ENCODE assay signal across 8 mouse cellular contexts in genomic region chr11:94159066-94159880, GRCm38 (mm10). TPM values are rescaled to one million over a fixed set of nuclear protein-coding genes. Genes with fewer than 3 reads are reported as not detected.
DNase-seq lines count a peak whose midpoint lies in the region; ATAC-seq and TF ChIP-seq lines count a peak whose summit lies in the region.

No protein-coding gene starts in this region.

- no peak overlapping the region for H3K9ac ChIP-seq in ES-Bruce4 (ENCODE audit: low read depth, poor library complexity, severe bottlenecking)
- H3K9ac ChIP-seq in limb, embryonic 14.5 days (ENCODE audit: low read depth, low read length, severe bottlenecking) = no peak overlapping the region
- H3K9ac ChIP-seq in liver, embryonic 12.5 days = no peak overlapping the region

- 0 out of 2 replicates have a peak, but pooled peaks have one; percentile 31 for ATAC-seq in cerebellum, adult (ENCODE audit: insufficient number of reproducible peaks, low FRiP score, low TSS enrichment)
- no peak for ATAC-seq in limb, embryonic 14.5 days (ENCODE audit: low FRiP score, low read depth)
- ATAC-seq in liver, embryonic 12.5 days = no peak

- no peaks in the 10 kb centered on the region for H3K9me3 ChIP-seq in ES-Bruce4 (replicated peaks; ENCODE audit: control insufficient read depth, insufficient read depth, low read length, poor library complexity, severe bottlenecking)
- H3K9me3 ChIP-seq in limb, embryonic 14.5 days (ENCODE audit: control insufficient read depth, low read length) = no peaks in the 10 kb centered on the region
- no peaks in the 10 kb centered on the region for H3K9me3 ChIP-seq in liver, embryonic 12.5 days (replicated peaks)

- peak overlapping the region; percentile 60 for H3K27ac ChIP-seq in ES-Bruce4 (ENCODE audit: insufficient read depth, low read length)
- peak overlapping the region; percentile 89 for H3K27ac ChIP-seq in limb, embryonic 14.5 days (replicated peaks; ENCODE audit: low read depth, low read length)
- no peak overlapping the region for H3K27ac ChIP-seq in liver, embryonic 12.5 days

- no peak for TF ChIP-seq POLR2A in ES-Bruce4 (IDR thresholded peaks at IDR 0.05; ENCODE audit: insufficient read depth, low read length)
- no peak for TF ChIP-seq POLR2A in limb, embryonic 14.5 days (IDR thresholded peaks at IDR 0.05; ENCODE audit: borderline replicate concordance, extremely low read depth, insufficient read depth, insufficient read length)

- H3K4me2 ChIP-seq in limb, embryonic 14.5 days (replicated peaks; ENCODE audit: low read depth, low read length, severe bottlenecking) = no peak overlapping the region
- no peak overlapping the region for H3K4me2 ChIP-seq in liver, embryonic 12.5 days

- DNase-seq in cerebellum, adult 8-10 months = no peak
- peak; percentile 34 for DNase-seq in embryo, embryonic 11 days
- peak; percentile 51 to 53 for DNase-seq in heart, postnatal 14 days
- DNase-seq in limb, embryonic 14.5 days (ENCODE audit: low spot score) = no peak
- peak; percentile 57 for DNase-seq in skeletal muscle tissue, adult 2 months (ENCODE audit: low read depth, low spot score)

- no peak overlapping the region for H3K4me3 ChIP-seq in ES-Bruce4 (ENCODE audit: low read depth, low read length)
- no peak overlapping the region for H3K4me3 ChIP-seq in limb, embryonic 14.5 days (replicated peaks; ENCODE audit: low read length)
- no peak overlapping the region for H3K4me3 ChIP-seq in liver, embryonic 12.5 days

- H3K4me1 ChIP-seq in ES-Bruce4 (ENCODE audit: control insufficient read depth, insufficient read depth, low read length) = peaks cover 23% of the 10 kb centered on the region
- H3K4me1 ChIP-seq in limb, embryonic 14.5 days (ENCODE audit: control insufficient read depth, insufficient read depth, low read length) = peaks cover 31% of the 10 kb centered on the region
- H3K4me1 ChIP-seq in liver, embryonic 12.5 days = peaks cover 14% of the 10 kb centered on the region

- H3K36me3 ChIP-seq in ES-Bruce4 (ENCODE audit: control insufficient read depth, insufficient read depth, low read length, poor library complexity, severe bottlenecking) = no peaks in the 10 kb centered on the region
- no peaks in the 10 kb centered on the region for H3K36me3 ChIP-seq in limb, embryonic 14.5 days (ENCODE audit: control insufficient read depth, insufficient read depth, low read length)
- no peaks in the 10 kb centered on the region for H3K36me3 ChIP-seq in liver, embryonic 12.5 days

- TF ChIP-seq CTCF in ES-Bruce4 (IDR thresholded peaks at IDR 0.05; ENCODE audit: low read depth, low read length) = no peak

- H3K27me3 ChIP-seq in ES-Bruce4 (ENCODE audit: control insufficient read depth, insufficient read depth, low read length, poor library complexity, severe bottlenecking) = no peaks in the 10 kb centered on the region
- no peaks in the 10 kb centered on the region for H3K27me3 ChIP-seq in limb, embryonic 14.5 days (ENCODE audit: control insufficient read depth, insufficient read depth, low read length)
- H3K27me3 ChIP-seq in liver, embryonic 12.5 days (replicated peaks) = peaks cover 55% of the 10 kb centered on the region

- WGBS in limb, embryonic 14.5 days = 60% methylated on average over 14 of the region's 14 CpGs
- WGBS in liver, embryonic 12.5 days (ENCODE audit: insufficient replicate concordance) = 63% methylated on average over 14 of the region's 14 CpGs

- 0 out of 2 replicates have a peak, but pooled peaks have one; percentile 7 for TF ChIP-seq EP300 in ES-Bruce4 (IDR thresholded peaks at IDR 0.05; ENCODE audit: insufficient read depth, low read depth, low read length)

- intact Hi-C loops in heart, postnatal 14 days (cut with DNase I) = loop anchor here (2.0 kb wide), 1 partner anchor 24 kb away; no protein-coding TSS in a partner anchor

RNA-seq across cellular contexts. Expression of gene Tob1, which starts 52.0 kb away (rescaled TPM):
- polyA plus RNA-seq in ES-Bruce4 (2011; ENCODE audit: insufficient read depth, insufficient read length, low read depth, missing spikeins) = 20.0 and 21.2 TPM in 2 replicates
- total RNA-seq in heart, postnatal 14 days (2021) = 10 to 100 TPM; 64.1 to 67.6 TPM
- polyA plus RNA-seq in limb, embryonic 14.5 days (2012; rRNA removed) = 28.4 and 29.7 TPM in 2 replicates
- polyA plus RNA-seq in limb, embryonic 14.5 days (2014; fragmentation: Nextera tagmentation; extraction: Ambion mirVana) = 34.8 and 37.3 TPM in 2 replicates
- polyA plus RNA-seq in liver, embryonic 12.5 days (2016; fragmentation: Nextera tagmentation; extraction: Ambion mirVana) = 13.6 and 13.8 TPM in 2 replicates

Comparison
In these comparisons a context has a peak if more than half of its experiments do, and no peak if none do; other contexts are left out.
1. DNase-seq: peak in embryo, embryonic 11 days (single experiment), heart, postnatal 14 days (2 of 2) and skeletal muscle tissue, adult 2 months (single experiment); none in cerebellum, adult 8-10 months (single experiment) and limb, embryonic 14.5 days (single experiment).